Mouse (Mus musculus) liver, postnatal 0 days (tissue): Measurements from ENCODE around the gene Commd7. TPM values are rescaled to one million over a fixed set of nuclear protein-coding genes. Genes with fewer than 3 reads are reported as not detected.

Experiments
- ATAC-seq: fragments of 200-750 bp; cut with Nextera tagmentation; 2 replicates; pipeline ENCODE4 v1.8.0; 2017; ENCODE audit warnings: mild to moderate bottlenecking, moderate library complexity
- DNase-seq: peaks from one replicate; pipeline ENCODE4 v3.0.0-alpha.2; 2016
- H3K27ac ChIP-seq: fragments of 300-500 bp; sonication (generic); 2 replicates; pipeline ENCODE4 v1.5.1; 2014; ENCODE audit warnings: antibody characterized with exemption, moderate library complexity, mild to moderate bottlenecking, low read depth
- H3K27me3 ChIP-seq: fragments of 300-500 bp; sonication (generic); 2 replicates; pipeline ENCODE4 v1.6.1; 2014; ENCODE audit warnings: low read length, control low read depth, mixed read lengths; ENCODE audit not compliant: insufficient read depth
- H3K36me3 ChIP-seq: fragments of 300-500 bp; sonication (generic); replicated peaks from 2 replicates; pipeline ENCODE4 v1.6.1; 2014; ENCODE audit warnings: mild to moderate bottlenecking, control low read depth, low read length, moderate library complexity, mixed read lengths; ENCODE audit not compliant: insufficient read depth
- H3K4me1 ChIP-seq: fragments of 300-500 bp; sonication (generic); 2 replicates; pipeline ENCODE4 v1.6.1; 2014; ENCODE audit warnings: antibody characterized with exemption, mild to moderate bottlenecking, control low read depth; ENCODE audit not compliant: insufficient read depth
- H3K4me2 ChIP-seq: fragments of 300-500 bp; sonication (generic); 2 replicates; pipeline ENCODE4 v1.6.1; 2014; ENCODE audit warnings: low read depth, mild to moderate bottlenecking, low read length, moderate library complexity, mixed read lengths
- H3K4me3 ChIP-seq: fragments of 300-500 bp; sonication (generic); 2 replicates; pipeline ENCODE4 v1.5.1; 2014; ENCODE audit warnings: low read depth, low read length
- H3K9ac ChIP-seq: fragments of 300-500 bp; sonication (generic); replicated peaks from 2 replicates; pipeline ENCODE4 v1.6.1; 2014; ENCODE audit warnings: mild to moderate bottlenecking, moderate library complexity
- H3K9me3 ChIP-seq: fragments of 300-500 bp; sonication (generic); 2 replicates; pipeline ENCODE4 v1.6.1; 2016; ENCODE audit warnings: mild to moderate bottlenecking, control low read depth, low read length, mixed read lengths
- CTCF ChIP-seq: sonication (generic); IDR thresholded peaks from 2 replicates; pipeline ENCODE4 v1.5.1; 2016; ENCODE audit warnings: antibody characterized with exemption, low read depth
- EP300 ChIP-seq: IDR thresholded peaks from 2 replicates; pipeline ENCODE4 v1.6.1; 2016; ENCODE audit warnings: antibody characterized with exemption, low read depth, mild to moderate bottlenecking
- WGBS: fragments of 180-500 bp; shearing (Covaris S2); extraction: QIAGEN DNeasy Blood & Tissue Kit; methylation state at CpG from one replicate; pipeline ENCODE4 v1.1.7; 2014; ENCODE audit not compliant: insufficient replicate concordance; 5-methylcytosine and 5-hydroxymethylcytosine counted together
- polyA plus RNA-seq: library from polyadenylated mRNA; unstranded; fragments of >200 nt; fragmentation: Nextera tagmentation; extraction: Ambion mirVana; gene quantifications from 2 replicates; pipeline ENCODE4 v1.2.1, GENCODE M21; 2015

The Commd7 gene
- polyA plus RNA-seq, 1 experiment from 2014 or later: 32.9 TPM

DNA sequence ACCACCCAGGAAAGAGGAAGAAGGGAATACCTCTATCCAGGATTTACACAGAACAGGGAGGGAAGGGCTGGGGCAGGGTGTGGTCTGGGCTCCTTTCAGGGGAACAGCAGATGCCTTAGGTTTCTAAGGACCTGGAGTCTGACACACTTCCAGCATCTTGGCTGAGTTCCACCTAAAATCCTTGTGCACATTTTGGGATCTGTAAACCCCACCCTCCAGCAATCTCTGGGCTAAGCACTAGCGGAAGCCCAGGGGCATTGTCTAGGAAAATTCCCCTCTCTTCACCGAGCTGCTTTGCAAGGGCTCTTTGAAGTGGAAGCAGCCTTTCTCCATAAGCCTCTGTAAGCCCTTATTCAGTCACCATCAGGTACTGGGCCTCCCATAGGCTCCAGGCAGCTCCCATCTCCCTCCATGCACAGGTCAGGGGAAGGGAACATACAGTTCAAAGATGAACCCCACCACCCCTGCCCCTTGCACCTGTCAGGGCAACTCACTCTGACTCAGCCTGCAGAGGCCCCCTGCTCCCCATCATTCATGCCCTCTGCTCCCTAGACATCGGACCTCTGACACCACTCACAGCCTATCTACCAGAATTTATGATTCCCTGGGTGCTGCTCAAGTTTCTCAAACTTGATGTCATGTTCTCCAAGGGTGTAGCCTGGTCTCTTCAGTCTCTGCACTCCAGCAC, 19.8 kb downstream of the Commd7 start:
- H3K27ac ChIP-seq: no peak overlapping the region
- ATAC-seq (no peak), DNase-seq (no peak)
- no peak overlapping the region for H3K9ac ChIP-seq
- H3K9me3 ChIP-seq: no peaks in the 10 kb centered on the region
- H3K36me3 ChIP-seq: 0 out of 2 replicates have a peak, but pooled peaks cover 5% of the 10 kb centered on the region
- no peaks in the 10 kb centered on the region for H3K27me3 ChIP-seq
- no peak overlapping the region for H3K4me3 ChIP-seq
- peaks cover 31% of the 10 kb centered on the region for H3K4me1 ChIP-seq
- WGBS: 62% methylated on average over 3 of the region's 3 CpGs
- no peak overlapping the region for H3K4me2 ChIP-seq
- TF ChIP-seq CTCF (no peak), EP300 (no peak)

DNA sequence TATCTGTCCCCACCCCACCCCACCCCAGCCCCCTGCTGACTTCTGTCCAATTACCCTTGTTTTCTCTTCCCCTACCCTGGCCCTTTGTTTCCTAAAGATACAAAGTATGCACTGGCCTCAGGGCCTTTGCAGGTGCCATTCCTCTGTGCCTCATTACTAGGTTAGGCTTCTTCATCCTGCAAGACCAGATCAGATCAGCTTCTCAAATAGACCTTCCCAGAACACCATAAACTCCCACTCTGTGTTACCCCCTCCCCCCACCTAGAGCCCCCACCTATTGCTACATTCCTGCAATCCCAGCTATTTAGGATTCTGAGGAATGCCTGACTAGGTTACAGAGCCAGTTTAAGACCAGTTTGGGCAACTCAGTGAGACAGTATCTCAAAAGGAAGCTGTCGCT, 20.8 kb downstream of the Commd7 start:
- Histone ChIP-seq H3K27ac (no peak overlapping the region), H3K9me3 (no peaks in the 10 kb centered on the region), H3K9ac (no peak overlapping the region), H3K27me3 (no peaks in the 10 kb centered on the region), H3K36me3 (0 out of 2 replicates have a peak, but pooled peaks cover 2% of the 10 kb centered on the region), H3K4me3 (no peak overlapping the region), H3K4me1 (peaks cover 37% of the 10 kb centered on the region), H3K4me2 (no peak overlapping the region)
- WGBS: 87% methylated on average over 1 of the region's 1 CpGs
- no peak for TF ChIP-seq EP300
- TF ChIP-seq CTCF: no peak
- ATAC-seq: no peak
- DNase-seq: no peak

GRCm38 (mm10) chr2:153611241-153611630, 21.3 kb downstream of the Commd7 start:
- H3K4me3 ChIP-seq: no peak overlapping the region
- 40% methylated on average over 7 of the region's 7 CpGs for WGBS
- H3K4me2 ChIP-seq: no peak overlapping the region
- H3K27ac ChIP-seq: peak overlapping the region; percentile 79
- H3K36me3 ChIP-seq: no peaks in the 10 kb centered on the region
- H3K4me1 ChIP-seq: peaks cover 37% of the 10 kb centered on the region
- no peak for ATAC-seq
- no peaks in the 10 kb centered on the region for H3K27me3 ChIP-seq
- TF ChIP-seq EP300: no peak
- TF ChIP-seq CTCF: no peak
- H3K9me3 ChIP-seq: no peaks in the 10 kb centered on the region
- no peak overlapping the region for H3K9ac ChIP-seq
- DNase-seq: no peak

GRCm38 (mm10) chr2:153610426-153611240, 21.9 kb downstream of the Commd7 start:
- Histone ChIP-seq H3K4me3 (no peak overlapping the region), H3K4me1 (peaks cover 37% of the 10 kb centered on the region), H3K36me3 (no peaks in the 10 kb centered on the region), H3K27ac (peak overlapping the region; percentile 79), H3K4me2 (no peak overlapping the region), H3K27me3 (no peaks in the 10 kb centered on the region), H3K9ac (0 out of 2 replicates have a peak overlapping the region, but pooled peaks have one; percentile 2), H3K9me3 (no peaks in the 10 kb centered on the region)
- ATAC-seq (peak; percentile 63), DNase-seq (peak; percentile 52)
- WGBS: 23% methylated on average over 14 of the region's 14 CpGs
- TF ChIP-seq CTCF: no peak
- peak; percentile 72 for TF ChIP-seq EP300

GRCm38 (mm10) chr2:153609548-153609947, 23.0 kb downstream of the Commd7 start:
- H3K9ac ChIP-seq: no peak overlapping the region
- TF ChIP-seq CTCF: peak; percentile 98
- TF ChIP-seq EP300: no peak
- ATAC-seq (peak; percentile 64), DNase-seq (peak; percentile 90)
- WGBS: 8% methylated on average over 9 of the region's 9 CpGs
- no peaks in the 10 kb centered on the region for H3K27me3 ChIP-seq
- H3K4me2 ChIP-seq: 0 out of 2 replicates have a peak overlapping the region, but pooled peaks have one; percentile 4
- peaks cover 37% of the 10 kb centered on the region for H3K4me1 ChIP-seq
- no peaks in the 10 kb centered on the region for H3K36me3 ChIP-seq
- H3K27ac ChIP-seq: peak overlapping the region; percentile 70; the same call in 1 of the 2 replicates
- H3K9me3 ChIP-seq: no peaks in the 10 kb centered on the region
- no peak overlapping the region for H3K4me3 ChIP-seq

DNA sequence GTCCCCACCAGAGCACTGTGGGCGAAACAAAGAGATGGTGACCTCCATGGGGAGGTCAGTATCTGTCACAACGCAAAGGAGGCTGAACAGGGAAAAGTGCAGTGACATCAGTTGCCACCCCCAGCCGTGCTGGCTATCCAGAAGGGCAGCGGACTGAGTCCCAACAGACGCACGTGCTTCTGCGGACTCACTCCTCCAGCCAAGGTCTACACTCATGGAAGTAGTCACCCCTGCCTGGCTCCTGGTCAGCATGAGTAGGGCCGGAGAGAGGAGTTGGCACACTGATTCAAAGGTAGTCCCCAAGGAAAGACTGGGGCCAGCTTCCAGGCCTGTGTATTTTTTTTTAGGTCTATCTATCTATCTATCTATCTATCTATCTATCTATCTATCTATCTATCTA, 23.5 kb downstream of the Commd7 start:
- H3K27ac ChIP-seq: peak overlapping the region; percentile 70; the same call in 1 of the 2 replicates
- H3K4me1 ChIP-seq: peaks cover 37% of the 10 kb centered on the region
- H3K36me3 ChIP-seq: no peaks in the 10 kb centered on the region
- H3K4me2 ChIP-seq: no peak overlapping the region
- TF ChIP-seq CTCF (no peak), EP300 (no peak)
- DNase-seq: no peak
- no peaks in the 10 kb centered on the region for H3K9me3 ChIP-seq
- no peaks in the 10 kb centered on the region for H3K27me3 ChIP-seq
- 63% methylated on average over 8 of the region's 8 CpGs for WGBS
- H3K9ac ChIP-seq: no peak overlapping the region
- ATAC-seq: no peak
- no peak overlapping the region for H3K4me3 ChIP-seq
